Mouse (Mus musculus) spleen, postnatal 36 days (tissue): ENCODE data around the gene Ednra.

ENCODE experiments used
- DNase-seq, 2 experiments: peaks; one replicate each; pipeline ENCODE4 v3.0.0; 2022; ENCODE audit warnings: low spot score in 2 of 2, mixed read lengths in 1 of 2

Ednra gene

GRCm38 (mm10) chr8:77724046-77724930 lies at the start of gene Ednra:
Gene Ednra, minus strand, starts transcription at chr8:77724464.
- no peak for DNase-seq

GRCm38 (mm10) chr8:77773831-77774230 lies 49.6 kb upstream of the Ednra start:
- DNase-seq: no peak

DNA sequence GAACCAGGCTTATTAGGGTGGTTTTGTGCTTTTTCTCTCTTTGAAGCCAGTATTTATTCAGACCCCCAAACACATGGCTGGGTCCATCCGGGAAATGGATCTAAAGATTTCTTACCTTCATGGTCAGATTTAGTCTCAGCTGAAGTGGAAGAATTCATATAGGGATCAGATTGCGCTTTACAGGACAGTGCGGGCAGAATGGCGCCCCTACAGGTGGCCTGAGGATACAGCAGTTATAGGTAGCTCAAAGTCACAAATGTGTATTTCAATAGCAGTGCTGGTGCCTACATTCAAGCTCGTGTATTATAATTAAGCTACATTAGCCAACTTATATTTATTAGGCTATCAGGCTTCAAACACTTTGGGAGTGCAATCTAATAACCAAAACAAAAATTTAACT lies 49.0 kb upstream of the Ednra start:
- no peak for DNase-seq

DNA sequence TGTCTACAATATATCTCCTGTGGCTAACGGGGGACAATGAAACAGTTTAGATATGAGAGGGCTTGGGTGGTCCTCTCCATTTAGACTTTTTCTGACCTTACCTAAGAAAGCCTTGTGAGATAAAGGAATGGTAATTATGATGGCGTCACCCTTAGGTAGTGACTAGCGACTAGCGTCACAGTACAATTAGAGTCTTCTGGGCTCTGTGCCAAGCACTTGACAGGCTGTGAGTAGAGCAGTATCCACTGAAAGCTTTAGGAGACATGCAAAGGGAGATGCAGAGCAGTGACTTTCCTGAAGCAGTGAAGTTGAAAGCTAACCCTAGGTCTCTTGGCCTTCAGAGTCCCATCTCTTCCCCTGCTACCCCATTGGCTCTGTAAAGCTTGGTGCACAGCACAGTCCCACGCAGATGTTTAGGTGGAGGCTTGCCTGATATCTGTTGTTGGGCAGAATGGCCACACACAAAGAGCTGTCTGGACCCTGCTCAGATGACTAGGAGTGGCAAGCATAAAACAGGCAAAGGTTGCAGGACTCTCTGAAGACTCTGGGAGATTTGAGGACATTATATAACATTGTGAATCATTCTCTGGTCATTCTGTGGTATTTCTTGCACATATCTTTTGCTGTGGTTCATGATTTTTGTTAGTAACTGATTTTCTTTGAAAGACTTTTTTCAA lies 48.1 kb upstream of the Ednra start:
- no peak for DNase-seq

DNA sequence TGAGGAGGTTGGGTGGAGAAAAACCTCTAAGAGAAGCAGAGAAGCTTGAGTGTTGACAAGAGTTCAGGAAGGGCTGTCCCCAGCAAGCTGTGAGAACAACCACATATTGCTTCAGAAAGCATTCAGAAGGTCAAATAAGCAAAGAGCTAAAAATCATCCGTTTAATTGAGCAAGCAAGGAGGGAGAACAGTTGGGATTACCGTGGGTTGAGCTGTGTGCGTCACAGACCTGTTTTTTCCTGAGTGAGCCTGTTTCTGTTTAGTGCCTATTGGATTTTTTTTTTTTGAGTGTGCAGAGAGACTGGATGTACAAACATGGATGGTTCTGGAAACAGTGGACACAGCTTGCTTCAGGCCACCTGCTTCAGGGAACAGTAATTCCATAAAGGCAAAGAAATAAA lies 46.7 kb upstream of the Ednra start:
- no peak for DNase-seq

GRCm38 (mm10) chr8:77768916-77769315 lies 44.7 kb upstream of the Ednra start:
- DNase-seq: no peak

DNA sequence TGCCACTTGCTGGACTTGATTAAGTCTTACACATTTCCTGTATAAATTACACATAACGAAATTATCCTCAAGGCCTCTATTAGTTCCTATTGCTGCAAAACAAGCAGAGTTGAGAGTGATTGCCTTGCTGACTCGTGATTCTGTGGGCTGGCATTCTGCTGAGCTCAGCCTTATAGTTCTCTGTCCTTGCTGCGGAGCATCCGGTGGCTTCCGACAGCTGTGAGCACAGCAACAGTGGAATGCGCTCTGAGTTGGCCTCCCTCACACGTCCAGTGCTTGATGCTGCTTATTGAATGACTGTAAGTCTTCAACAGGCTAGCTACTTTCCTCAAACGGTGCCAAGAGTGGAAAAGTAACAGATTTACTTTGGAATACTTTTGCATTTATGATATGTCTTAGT lies 40.0 kb upstream of the Ednra start:
- DNase-seq: no peak

DNA sequence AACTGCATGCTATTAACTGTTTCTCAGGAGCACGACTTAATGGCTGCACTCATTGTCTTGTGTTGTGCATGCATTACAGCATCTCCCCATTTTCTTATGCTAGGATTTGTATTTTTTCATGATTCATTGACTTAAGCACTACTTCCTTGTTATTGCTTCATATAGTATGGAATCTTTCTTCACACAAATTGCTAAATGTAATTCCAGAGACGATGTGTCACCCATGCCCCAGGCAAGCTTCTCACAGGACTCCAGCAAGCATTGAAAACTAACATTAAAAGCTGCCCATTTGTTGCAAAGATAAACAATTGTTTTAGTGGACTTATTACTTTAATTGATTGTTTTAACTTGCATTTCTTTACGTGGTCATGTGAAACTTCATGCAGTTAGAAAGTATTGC lies 38.7 kb upstream of the Ednra start:
- no peak for DNase-seq

GRCm38 (mm10) chr8:77755441-77755840 lies 31.2 kb upstream of the Ednra start:
- DNase-seq: no peak

DNA sequence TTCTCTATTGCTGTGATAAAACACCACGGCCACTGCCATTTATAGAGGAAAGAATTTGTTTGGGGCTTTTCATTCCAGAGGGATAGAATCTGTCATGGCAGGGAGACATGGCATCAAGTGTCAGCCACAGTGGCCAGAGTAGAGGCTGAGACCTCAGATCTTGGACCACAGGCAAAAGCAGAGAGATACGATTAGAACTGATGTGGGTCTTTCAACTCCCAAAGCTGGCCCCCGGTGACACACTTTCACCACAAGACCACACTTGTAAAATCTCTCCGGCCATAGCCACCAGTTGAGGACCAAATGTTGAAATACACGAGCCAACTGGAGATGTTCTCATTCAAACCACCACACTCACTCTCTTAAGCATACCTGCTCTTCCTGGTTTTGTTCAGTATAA lies 29.5 kb upstream of the Ednra start:
- no peak for DNase-seq

GRCm38 (mm10) chr8:77752041-77752440 lies 27.8 kb upstream of the Ednra start:
- DNase-seq: no peak

- DNase-seq: no peak
Measured at GRCm38 (mm10) chr8:77750407-77750806, 26.1 kb upstream of the Ednra start.

GRCm38 (mm10) chr8:77744476-77744875 lies 20.2 kb upstream of the Ednra start:
- no peak for DNase-seq

DNA sequence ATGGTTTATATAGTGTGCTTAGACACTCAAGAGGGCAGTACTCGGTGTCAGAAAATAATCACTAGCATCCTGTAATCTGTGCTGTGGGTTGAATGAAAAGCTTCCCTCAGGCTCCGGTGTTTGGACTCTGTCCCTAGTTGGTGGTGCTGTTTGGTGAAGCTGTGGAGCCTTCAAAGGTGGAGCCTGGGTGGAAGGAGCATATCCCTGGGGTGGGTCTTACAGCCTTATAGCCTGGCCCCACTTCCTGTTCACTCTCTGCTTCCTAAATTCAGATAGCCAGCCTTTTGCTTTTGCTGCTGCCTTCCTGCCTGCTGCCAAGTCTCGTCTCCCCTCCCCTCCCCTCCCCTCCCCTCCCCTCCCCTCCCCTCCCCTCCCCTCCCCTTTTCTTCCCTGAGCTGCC lies 18.1 kb upstream of the Ednra start:
- no peak for DNase-seq

- DNase-seq: no peak
Measured at GRCm38 (mm10) chr8:77741050-77741777, 16.9 kb upstream of the Ednra start.

GRCm38 (mm10) chr8:77738419-77738818 lies 14.2 kb upstream of the Ednra start:
- DNase-seq: no peak

DNA sequence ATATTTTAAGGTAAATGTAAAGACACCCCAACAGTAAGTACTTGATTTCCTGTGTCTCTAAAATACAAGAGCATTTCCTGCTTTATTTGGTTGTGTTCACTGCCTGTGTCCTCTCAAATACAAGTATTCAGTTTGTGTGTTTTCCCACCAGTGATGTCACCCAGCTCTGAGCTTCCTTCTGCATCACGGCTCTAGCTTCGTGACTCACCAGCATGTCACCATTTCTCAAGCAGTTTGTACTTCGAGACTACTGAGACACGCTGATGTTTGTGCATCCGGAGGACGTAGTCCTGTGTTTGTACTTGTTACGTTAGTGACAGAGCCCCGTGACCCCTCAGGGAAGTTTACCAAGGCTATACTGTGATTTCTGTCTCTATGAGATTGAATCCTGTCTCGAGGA lies 13.1 kb upstream of the Ednra start:
- DNase-seq: no peak

- DNase-seq: no peak
Measured at GRCm38 (mm10) chr8:77733792-77734191, 9.5 kb upstream of the Ednra start.

DNA sequence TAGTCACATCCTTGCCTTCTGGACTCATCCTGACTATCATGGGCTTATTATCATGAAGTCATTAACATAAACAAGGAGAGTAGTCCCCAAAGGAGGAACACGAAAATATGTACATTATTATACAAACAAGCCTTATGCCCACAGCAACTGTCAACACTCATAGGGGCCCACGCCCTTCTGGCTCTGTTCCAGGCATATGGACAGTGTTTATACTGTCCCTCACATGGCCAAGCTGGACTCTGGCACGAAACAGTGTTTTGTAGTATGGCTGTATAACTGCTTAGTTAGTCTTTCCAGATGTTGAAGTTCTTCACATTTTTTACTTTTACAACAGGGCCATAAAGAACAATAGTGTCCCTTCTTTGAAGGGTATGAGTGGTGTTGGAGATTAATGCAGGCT lies 8.7 kb upstream of the Ednra start:
- no peak for DNase-seq

DNA sequence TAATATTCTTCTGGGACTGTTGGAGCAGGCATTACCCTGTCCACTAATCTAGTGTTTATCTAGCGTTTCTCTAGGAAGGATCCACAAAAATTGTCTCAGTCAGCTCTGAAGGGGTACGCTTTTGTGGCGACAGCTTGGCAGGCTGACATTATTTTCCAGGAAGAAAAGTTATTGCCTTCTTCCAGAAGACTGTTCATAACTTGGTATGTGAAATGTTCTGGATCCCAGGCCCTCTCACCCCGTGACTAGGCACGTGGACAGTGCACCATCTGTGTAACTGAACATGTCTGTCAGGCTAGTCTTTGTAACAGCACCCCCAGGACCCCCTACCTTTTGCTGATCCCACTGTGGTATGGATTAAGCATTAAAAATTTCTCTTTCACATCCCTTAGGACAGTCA lies 1.1 kb upstream of the Ednra start:
- DNase-seq: no peak

GRCm38 (mm10) chr8:77723534-77724045 lies 674 bp downstream of the Ednra start:
- DNase-seq: no peak

DNA sequence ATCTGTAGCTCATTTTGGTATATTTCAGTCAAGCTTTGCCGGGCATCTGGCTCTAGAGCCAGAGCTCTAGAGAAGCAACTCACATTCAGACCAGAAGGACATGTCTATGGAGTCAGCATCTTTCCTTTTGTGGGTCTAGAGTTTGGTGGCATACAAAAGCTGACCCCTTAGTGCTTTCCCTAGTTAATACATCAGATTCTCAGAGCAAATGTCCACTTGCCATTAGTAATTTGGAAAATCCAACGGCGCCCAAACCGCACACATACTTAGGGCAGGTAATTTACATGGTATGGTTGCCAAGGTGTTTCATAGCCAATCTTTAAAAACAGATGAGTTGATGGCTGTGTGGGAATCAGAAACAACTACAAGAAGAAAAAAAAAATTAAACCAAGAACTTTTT lies 1.2 kb downstream of the Ednra start:
- no peak for DNase-seq
